Mouse (Mus musculus) gastrocnemius, adult 2 months (tissue): ENCODE measurements around the gene Polr2m. TPM values are rescaled to one million over a fixed set of nuclear protein-coding genes. Genes with fewer than 3 reads are reported as not detected.

Source experiments
- DNase-seq: peaks from one replicate; pipeline ENCODE4 v3.0.0; 2022
- H3K27ac ChIP-seq: fragments of 200-600 bp; 2 replicates; pipeline ENCODE4 v1.8.1; 2022; ENCODE audit warnings: mild to moderate bottlenecking
- H3K4me3 ChIP-seq: fragments of 200-600 bp; 2 replicates; pipeline ENCODE4 v1.8.1; 2022; ENCODE audit warnings: mild to moderate bottlenecking, moderate library complexity
- CTCF ChIP-seq: fragments of 200-600 bp; IDR thresholded peaks from 2 replicates; pipeline ENCODE4 v1.8.1; 2022; ENCODE audit warnings: antibody characterized with exemption, mild to moderate bottlenecking, moderate library complexity
- intact Hi-C: fragments of 180-260 bp; cut with DNase I; formaldehyde crosslinking; loops from one replicate; pipeline ENCODE4 v1.15.1; 2025
- long read RNA-seq, 2 experiments: library from polyadenylated mRNA; stranded (forward); transcript quantifications; one replicate each; pipeline ENCODE4 v2.0.0; 2021
- total RNA-seq, 2 experiments: library from RNA; stranded (reverse); gene quantifications; 2 replicates each; pipeline ENCODE4 v1.2.3; 2021

Gene Polr2m
- 100 to 1,000 TPM; 198 to 274 TPM for total RNA-seq
- long read RNA-seq, experiment 1, transcript Polr2m-201 (4 exons, 2,200 nt) = major isoform, 845 of 881 reads
- long read RNA-seq, experiment 1, transcript Polr2m-202 (4 exons, 2,138 nt) = minor isoform, 15 of 881 reads
- long read RNA-seq, experiment 1, partial matches to known transcripts = 5 of 881 reads
- long read RNA-seq, experiment 1, other reads (novel, unspliced or antisense) = 13 of 881 reads
- long read RNA-seq, experiment 2, transcript Polr2m-202 (4 exons, 2,138 nt) = minor isoform, 16 of 812 reads
- long read RNA-seq, experiment 2, transcript Polr2m-201 (4 exons, 2,200 nt) = major isoform, 774 of 812 reads
- long read RNA-seq, experiment 2, partial matches to known transcripts = 10 of 812 reads
- long read RNA-seq, experiment 2, other reads (novel, unspliced or antisense) = 12 of 812 reads

GRCm38 (mm10) chr9:71485475-71486094 lies at the start of gene Polr2m:
Gene Polr2m, minus strand, starts transcription at chr9:71485935.
- intact Hi-C loops = no loop called here
- no peak for TF ChIP-seq CTCF
- peak; percentile 96 for DNase-seq

GRCm38 (mm10) chr9:71535036-71535435 lies 49.3 kb upstream of the Polr2m start:
- Histone ChIP-seq H3K4me3 (no peak overlapping the region), H3K27ac (no peak overlapping the region)
- TF ChIP-seq CTCF = no peak
- intact Hi-C loops = no loop called here
- DNase-seq = no peak

More at GRCm38 (mm10) chr9:71485475-71486094, at the start of gene Polr2m:
- H3K4me3 ChIP-seq = peak within 1 kb of the TSS; percentile 92
- peak within 1 kb of the TSS; percentile 100 for H3K27ac ChIP-seq

- H3K27ac ChIP-seq = no peak overlapping the region
- no peak overlapping the region for H3K4me3 ChIP-seq
- TF ChIP-seq CTCF = peak; percentile 29; the same call in 1 of the 2 replicates
- DNase-seq = no peak
- intact Hi-C loops = no loop called here
Observed at GRCm38 (mm10) chr9:71529960-71530359, 44.2 kb upstream of the Polr2m start.

- no peak for TF ChIP-seq CTCF
- DNase-seq = no peak
- H3K4me3 ChIP-seq = no peak overlapping the region
- H3K27ac ChIP-seq = no peak overlapping the region
- intact Hi-C loops = no loop called here
Observed at GRCm38 (mm10) chr9:71527438-71527837, 41.7 kb upstream of the Polr2m start.

GRCm38 (mm10) chr9:71523901-71524300 lies 38.2 kb upstream of the Polr2m start:
- DNase-seq = peak; percentile 43
- TF ChIP-seq CTCF = no peak
- Histone ChIP-seq H3K4me3 (no peak overlapping the region), H3K27ac (no peak overlapping the region)
- intact Hi-C loops = no loop called here

GRCm38 (mm10) chr9:71519836-71520235 lies 34.1 kb upstream of the Polr2m start:
- intact Hi-C loops = no loop called here
- H3K4me3 ChIP-seq = no peak overlapping the region
- peak; percentile 24; the same call in 1 of the 2 replicates for TF ChIP-seq CTCF
- DNase-seq = no peak
- no peak overlapping the region for H3K27ac ChIP-seq

GRCm38 (mm10) chr9:71517487-71517886 lies 31.8 kb upstream of the Polr2m start:
- intact Hi-C loops = no loop called here
- DNase-seq = no peak
- TF ChIP-seq CTCF = no peak
- no peak overlapping the region for H3K4me3 ChIP-seq
- H3K27ac ChIP-seq = no peak overlapping the region

GRCm38 (mm10) chr9:71515862-71516261 lies 30.1 kb upstream of the Polr2m start:
- TF ChIP-seq CTCF = peak; percentile 12; the same call in 1 of the 2 replicates
- DNase-seq = no peak
- no peak overlapping the region for H3K4me3 ChIP-seq
- intact Hi-C loops = no loop called here
- no peak overlapping the region for H3K27ac ChIP-seq

GRCm38 (mm10) chr9:71513566-71513965 lies 27.8 kb upstream of the Polr2m start:
- TF ChIP-seq CTCF = no peak
- intact Hi-C loops = no loop called here
- H3K4me3 ChIP-seq = no peak overlapping the region
- DNase-seq = no peak
- no peak overlapping the region for H3K27ac ChIP-seq

GRCm38 (mm10) chr9:71512899-71513298 lies 27.2 kb upstream of the Polr2m start:
- TF ChIP-seq CTCF = no peak
- DNase-seq = no peak
- no peak overlapping the region for H3K27ac ChIP-seq
- intact Hi-C loops = no loop called here
- no peak overlapping the region for H3K4me3 ChIP-seq

- TF ChIP-seq CTCF = no peak
- no peak for DNase-seq
- intact Hi-C loops = no loop called here
- H3K27ac ChIP-seq = no peak overlapping the region
- H3K4me3 ChIP-seq = no peak overlapping the region
Observed at GRCm38 (mm10) chr9:71498391-71499182, 12.9 kb upstream of the Polr2m start.

- intact Hi-C loops = no loop called here
- no peak for DNase-seq
- no peak overlapping the region for H3K27ac ChIP-seq
- no peak for TF ChIP-seq CTCF
- H3K4me3 ChIP-seq = no peak overlapping the region
Observed at GRCm38 (mm10) chr9:71496637-71497036, 10.9 kb upstream of the Polr2m start.

- intact Hi-C loops = no loop called here
- Histone ChIP-seq H3K27ac (no peak overlapping the region), H3K4me3 (no peak overlapping the region)
- no peak for DNase-seq
- TF ChIP-seq CTCF = no peak
Observed at GRCm38 (mm10) chr9:71493771-71494170, 8.0 kb upstream of the Polr2m start.
